ENCODE assay signal across 13 mouse cellular contexts in genomic region chr3:93579317-93580038, GRCm38 (mm10). TPM values are rescaled to one million over a fixed set of nuclear protein-coding genes. Genes with fewer than 3 reads are reported as not detected.
A peak's percentile ranks its signal among the peaks of the same experiment; 100 is the strongest.
DNase-seq lines count a peak whose midpoint lies in the region; ATAC-seq and TF ChIP-seq lines count a peak whose summit lies in the region.
"Had no signal": no experiment of that assay in that cellular context is flagged by ENCODE, and none has a peak within 500 bp of the region (broad histone marks: within the 10 kb centered on the region; RNA-seq: fewer than 3 reads in every experiment).

No protein-coding gene starts in this region.

- TF ChIP-seq CTCF in liver, adult 2 months (IDR thresholded peaks at IDR 0.05; ENCODE audit: low read depth, low read length): no peak

- no peaks in the 10 kb centered on the region for H3K27me3 ChIP-seq in liver, adult 2 months (ENCODE audit: control insufficient read depth, insufficient read depth, low read length)
- H3K27me3 ChIP-seq in liver, embryonic 11.5 days (replicated peaks; ENCODE audit: control insufficient read depth, insufficient read depth, low read length): no peaks in the 10 kb centered on the region
- H3K27me3 ChIP-seq in stomach, embryonic 16.5 days (ENCODE audit: control insufficient read depth, insufficient read depth, low read length): no peaks in the 10 kb centered on the region
- H3K27me3 ChIP-seq: limb, embryonic 15.5 days; neural tube, embryonic 12.5 days had no signal

- WGBS in liver, adult 2 months: 27% methylated on average over 6 of the region's 6 CpGs
- WGBS in liver, embryonic 11.5 days: 67% methylated on average over 6 of the region's 6 CpGs
- WGBS in stomach, embryonic 16.5 days: 55% methylated on average over 6 of the region's 6 CpGs

- no peak overlapping the region for H3K4me2 ChIP-seq in liver, embryonic 11.5 days
- H3K4me2 ChIP-seq in stomach, embryonic 16.5 days (ENCODE audit: low read depth, low read length): no peak overlapping the region
- H3K4me2 ChIP-seq: limb, embryonic 15.5 days; neural tube, embryonic 12.5 days had no signal

- H3K9me3 ChIP-seq in liver, embryonic 11.5 days (ENCODE audit: control insufficient read depth, low read length): no peaks in the 10 kb centered on the region
- H3K9me3 ChIP-seq in stomach, embryonic 16.5 days (replicated peaks; ENCODE audit: control insufficient read depth, low read length): no peaks in the 10 kb centered on the region
- H3K9me3 ChIP-seq: limb, embryonic 15.5 days; neural tube, embryonic 12.5 days had no signal

- H3K9ac ChIP-seq in liver, adult 2 months (ENCODE audit: low read depth, low read length): no peak overlapping the region
- no peak overlapping the region for H3K9ac ChIP-seq in liver, embryonic 11.5 days (ENCODE audit: low read depth, low read length)
- H3K9ac ChIP-seq in stomach, embryonic 16.5 days (ENCODE audit: low read length): no peak overlapping the region
- H3K9ac ChIP-seq: limb, embryonic 15.5 days; neural tube, embryonic 12.5 days had no signal

- peak overlapping the region; percentile 75 for H3K27ac ChIP-seq in liver, adult 2 months (replicated peaks; ENCODE audit: insufficient read depth, low read depth, low read length)
- no peak overlapping the region for H3K27ac ChIP-seq in liver, embryonic 11.5 days (ENCODE audit: low read depth, low read length)
- H3K27ac ChIP-seq in stomach, embryonic 16.5 days (ENCODE audit: low read length): peak overlapping the region; percentile 63
- H3K27ac ChIP-seq: limb, embryonic 15.5 days; neural tube, embryonic 12.5 days had no signal

- no peaks in the 10 kb centered on the region for H3K79me2 ChIP-seq in liver, adult 2 months (ENCODE audit: control insufficient read depth, insufficient read depth, low read length)

- ATAC-seq in liver, embryonic 11.5 days (replicated peaks; ENCODE audit: low FRiP score): no peak
- ATAC-seq in stomach, embryonic 16.5 days (ENCODE audit: insufficient read depth, low FRiP score): peak; percentile 51; the same call in 1 of the 2 replicates

- no peak for TF ChIP-seq POLR2A in liver, adult 2 months (IDR thresholded peaks at IDR 0.05; ENCODE audit: extremely low read depth, insufficient read depth, low read length)

- peaks cover 4% of the 10 kb centered on the region for H3K4me1 ChIP-seq in liver, adult 2 months (ENCODE audit: control insufficient read depth, insufficient read depth, low read length)
- no peaks in the 10 kb centered on the region for H3K4me1 ChIP-seq in liver, embryonic 11.5 days (replicated peaks; ENCODE audit: control insufficient read depth, insufficient read depth, low read length)
- 0 out of 2 replicates have a peak, but pooled peaks cover 4% of the 10 kb centered on the region for H3K4me1 ChIP-seq in stomach, embryonic 16.5 days (ENCODE audit: control insufficient read depth, insufficient read depth, low read length)
- H3K4me1 ChIP-seq: neural tube, embryonic 12.5 days had no signal

- H3K4me3 ChIP-seq in liver, adult 2 months (ENCODE audit: insufficient read depth, low read depth, low read length): no peak overlapping the region
- no peak overlapping the region for H3K4me3 ChIP-seq in liver, embryonic 11.5 days (ENCODE audit: low read depth, low read length)
- H3K4me3 ChIP-seq in stomach, embryonic 16.5 days (replicated peaks; ENCODE audit: low read length): no peak overlapping the region
- H3K4me3 ChIP-seq: limb, embryonic 15.5 days; neural tube, embryonic 12.5 days had no signal

- H3K36me3 ChIP-seq in liver, adult 2 months (ENCODE audit: control insufficient read depth, insufficient read depth, low read length): no peaks in the 10 kb centered on the region
- H3K36me3 ChIP-seq in liver, embryonic 11.5 days (ENCODE audit: control insufficient read depth, insufficient read depth, low read length): no peaks in the 10 kb centered on the region
- H3K36me3 ChIP-seq in stomach, embryonic 16.5 days (ENCODE audit: control insufficient read depth, insufficient read depth, low read length): no peaks in the 10 kb centered on the region
- H3K36me3 ChIP-seq: limb, embryonic 15.5 days; neural tube, embryonic 12.5 days had no signal

- DNase-seq in liver, adult 2 months (ENCODE audit: extremely low read depth, low read depth, low spot score): peak; percentile 95
- DNase-seq in liver, embryonic 11.5 days (ENCODE audit: low spot score): no peak
- DNase-seq in fat pad, adult 2 months (ENCODE audit: extremely low read depth, low read depth, low spot score): peak; percentile 100
- peak; percentile 22 to 44 for DNase-seq in kidney, postnatal 4 days
- DNase-seq in heart, adult 18-20 months: no peak
- DNase-seq in left cerebral cortex, adult 8-10 months (ENCODE audit: low spot score in 2 of 2): no peak
- DNase-seq in embryo, embryonic 10.5 days (ENCODE audit: low spot score): no peak
- DNase-seq: cerebellum, adult 9-11 months; gastrocnemius, postnatal 10 days; right cerebral cortex, postnatal 14 days had no signal

RNA-seq across cellular contexts. Expression of gene S100a10, which starts 24.6 kb away (rescaled TPM):
- total RNA-seq in liver, adult 2 months (2014; rRNA removed): 147 and 292 TPM in 2 replicates
- polyA plus RNA-seq in liver, adult 2 months (2012; rRNA removed): 80.0 and 88.2 TPM in 2 replicates
- polyA plus RNA-seq in liver, embryonic 11.5 days (2014; fragmentation: Nextera tagmentation; extraction: Ambion mirVana): 137 and 144 TPM in 2 replicates
- polyA plus RNA-seq in stomach, embryonic 16.5 days (2015; fragmentation: Nextera tagmentation; extraction: Ambion mirVana): 575 and 603 TPM in 2 replicates
- total RNA-seq in heart, adult 18-20 months (2021): 100 to 1,000 TPM in 1 of 2 experiments, 10 to 100 TPM in 1; 92.1 to 100 TPM
- total RNA-seq in left cerebral cortex, adult 8-10 months (2022): 10 to 100 TPM; 33.0 to 45.7 (median 33.9) TPM

RNA-seq across cellular contexts. Expression of gene S100a11, which starts 59.2 kb away (rescaled TPM):
- 3.0 and 5.4 TPM in 2 replicates for total RNA-seq in liver, adult 2 months (2014; rRNA removed)
- 3.4 and 4.3 TPM in 2 replicates for polyA plus RNA-seq in liver, adult 2 months (2012; rRNA removed)
- polyA plus RNA-seq in liver, embryonic 11.5 days (2014; fragmentation: Nextera tagmentation; extraction: Ambion mirVana): 202 and 245 TPM in 2 replicates
- polyA plus RNA-seq in stomach, embryonic 16.5 days (2015; fragmentation: Nextera tagmentation; extraction: Ambion mirVana): 2,104 and 2,339 TPM in 2 replicates
- total RNA-seq in heart, adult 18-20 months (2021): 10 to 100 TPM; 52.4 to 78.2 TPM
- 10 to 100 TPM in 3 of 4 experiments, 1 to 10 TPM in 1; 8.2 to 14.0 (median 11.7) TPM for total RNA-seq in left cerebral cortex, adult 8-10 months (2022)

Comparison
In these comparisons a context has a peak if more than half of its experiments do, and no peak if none do; other contexts are left out.
1. DNase-seq: peak in liver, adult 2 months (single experiment), fat pad, adult 2 months (single experiment) and kidney, postnatal 4 days (2 of 2); none in liver, embryonic 11.5 days (single experiment), heart, adult 18-20 months (0 of 2), left cerebral cortex, adult 8-10 months (0 of 2) and embryo, embryonic 10.5 days (single experiment).